Comparison of ENCODE assay signal across 7 mouse cellular contexts in genomic region chr9:53383951-53384866, GRCm38 (mm10). TPM values are rescaled to one million over a fixed set of nuclear protein-coding genes. Genes with fewer than 3 reads are reported as not detected.
DNase-seq lines count a peak whose midpoint lies in the region; TF ChIP-seq lines count a peak whose summit lies in the region.

Kdelc2 (plus strand) TSS chr9:53384025.

- intact Hi-C loops in gastrocnemius, postnatal 14 days (cut with DNase I; ENCODE audit: low total_unique reads), result no loop called here

- peak within 1 kb of the TSS; percentile 66 for H3K4me3 ChIP-seq in cortical plate, adult 2 months (ENCODE audit: insufficient read depth, low read length)
- peak within 1 kb of the TSS; percentile 99 for H3K4me3 ChIP-seq in megakaryocyte, embryonic 14.5 days (replicated peaks)

- H3K9me3 ChIP-seq in megakaryocyte, embryonic 14.5 days, result no peaks in the 10 kb centered on the region

- TF ChIP-seq CTCF in cortical plate, adult 2 months (IDR thresholded peaks at IDR 0.05; ENCODE audit: extremely low read depth, insufficient read depth, low read length), result no peak

- peak within 1 kb of the TSS; percentile 69 for H3K27ac ChIP-seq in cortical plate, adult 2 months (ENCODE audit: insufficient read depth, low read length)

- H3K4me1 ChIP-seq in cortical plate, adult 2 months (ENCODE audit: control insufficient read depth, insufficient read depth, low read length), result no peaks in the 10 kb centered on the region
- peaks cover 61% of the 10 kb centered on the region for H3K4me1 ChIP-seq in megakaryocyte, embryonic 14.5 days

- H3K27me3 ChIP-seq in megakaryocyte, embryonic 14.5 days (replicated peaks), result no peaks in the 10 kb centered on the region

- TF ChIP-seq POLR2A in cortical plate, adult 2 months (IDR thresholded peaks at IDR 0.05; ENCODE audit: extremely low read depth, insufficient read depth, low read length), result no peak

- peak; percentile 82 to 95 for DNase-seq in adrenal gland, adult (ENCODE audit: inconsistent age in 2 of 2, low spot score in 1 of 2)
- peak; percentile 76 for DNase-seq in gastrocnemius, postnatal 14 days
- DNase-seq in induced T-regulatory cell, adult 2 months (ENCODE audit: low read depth), result peak; percentile 62
- DNase-seq in left cerebral cortex, adult 9 months (ENCODE audit: low spot score in 2 of 2), result peak; percentile 73 to 87
- peak; percentile 78 to 82 for DNase-seq in right cerebral cortex, adult 2 months (ENCODE audit: low spot score in 2 of 2)

- H3K36me3 ChIP-seq in megakaryocyte, embryonic 14.5 days (replicated peaks; ENCODE audit: low read length), result peaks cover 10% of the 10 kb centered on the region

RNA-seq across cellular contexts. Expression of gene Kdelc2, which starts in this region (rescaled TPM):
- 3.8 and 4.2 TPM in 2 replicates for polyA plus RNA-seq in cortical plate, adult 2 months (2012; rRNA removed)
- 10 to 100 TPM in 1 of 2 experiments, 1 to 10 TPM in 1; 7.3 to 10.1 TPM for total RNA-seq in gastrocnemius, postnatal 14 days (2021)
- polyA plus RNA-seq in megakaryocyte, embryonic 14.5 days (2012; ENCODE audit: insufficient read depth, low replicate concordance), result 0.48 TPM in 1 of 2 replicates, not detected in the other

Comparison
In these comparisons a context has a peak if more than half of its experiments do, and no peak if none do; other contexts are left out.
1. Peak in every context shown above with its lines: DNase-seq, H3K4me3 ChIP-seq and H3K27ac ChIP-seq.